Mouse (Mus musculus): ENCODE data around the gene Edf1.

GRCm38 (mm10) chr2:25600037-25600436, 42.4 kb downstream of the Edf1 start:
- no peak for TF ChIP-seq POLR2A (IDR thresholded peaks at IDR 0.05; ENCODE audit: insufficient read depth, low read depth, low read length)
- TF ChIP-seq EP300 (IDR thresholded peaks at IDR 0.05; ENCODE audit: insufficient read depth, low read depth, low read length), result no peak
